ENCODE assay signal across 8 mouse cellular contexts in the genomic region with DNA sequence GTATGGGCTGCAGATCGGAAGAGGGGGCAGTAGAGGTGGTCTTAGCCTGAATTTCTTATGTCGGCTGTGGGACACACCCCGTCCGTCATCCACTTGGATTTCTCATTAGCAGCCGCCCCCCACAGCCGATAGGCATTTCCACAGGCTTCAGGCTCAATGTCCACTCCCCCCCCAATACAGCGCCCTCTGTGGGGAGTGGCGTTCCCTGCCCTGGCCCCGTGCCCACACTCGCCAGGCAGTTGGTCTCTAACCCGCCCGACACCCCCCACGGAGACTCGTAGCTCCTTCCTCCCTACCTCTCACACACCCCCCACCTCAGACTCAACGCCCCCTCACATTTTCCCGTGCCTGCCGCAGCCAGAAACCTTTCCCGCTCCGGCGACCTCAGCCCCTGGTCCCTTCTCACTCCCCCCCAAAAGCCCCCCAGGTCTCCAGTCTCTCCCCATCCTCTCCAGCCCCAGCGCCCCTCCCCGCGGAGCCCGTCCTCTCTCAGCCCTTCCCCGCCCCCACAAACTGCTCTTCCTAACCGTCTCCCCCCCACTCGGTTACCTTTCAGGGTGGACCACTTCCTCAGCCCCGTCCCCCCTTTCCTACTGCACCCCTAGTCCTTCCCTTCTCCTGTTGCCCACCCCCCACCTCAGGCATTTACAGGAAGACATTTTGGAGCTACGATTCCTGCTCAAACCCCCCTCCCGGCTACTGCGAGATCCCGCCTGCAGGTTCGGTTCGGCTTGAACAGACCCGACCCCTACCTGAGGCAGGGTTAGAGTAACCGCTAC. TPM values are rescaled to one million over a fixed set of nuclear protein-coding genes. Genes with fewer than 3 reads are reported as not detected.
DNase-seq lines count a peak whose midpoint lies in the region; ATAC-seq and TF ChIP-seq lines count a peak whose summit lies in the region.

No protein-coding gene starts in this region.

- H3K4me1 ChIP-seq in lung, adult 2 months (ENCODE audit: control insufficient read depth, insufficient read depth, low read length): no peaks in the 10 kb centered on the region
- H3K4me1 ChIP-seq in thymus, adult 2 months (replicated peaks; ENCODE audit: control insufficient read depth, insufficient read depth, low read length): peaks cover 15% of the 10 kb centered on the region

- peak overlapping the region; percentile 67 for H3K4me3 ChIP-seq in layer of hippocampus, adult 2 months
- H3K4me3 ChIP-seq in lung, adult 2 months (replicated peaks; ENCODE audit: extremely low read depth, low read depth, low read length): peak overlapping the region; percentile 99
- peak overlapping the region; percentile 98 for H3K4me3 ChIP-seq in thymus, adult 2 months (ENCODE audit: control insufficient read depth, insufficient read depth, low read length)

- no peak for TF ChIP-seq POLR2A in lung, adult 2 months (IDR thresholded peaks at IDR 0.05; ENCODE audit: borderline replicate concordance, extremely low read depth, low read depth, low read length)
- no peak for TF ChIP-seq POLR2A in thymus, adult 2 months (IDR thresholded peaks at IDR 0.05; ENCODE audit: control insufficient read depth, extremely low read depth, insufficient read depth, low read length, poor library complexity)

- H3K27ac ChIP-seq in layer of hippocampus, adult 2 months: peak overlapping the region; percentile 89
- peak overlapping the region; percentile 76 for H3K27ac ChIP-seq in thymus, adult 2 months (ENCODE audit: control insufficient read depth, insufficient read depth, low read length)

- peak; percentile 68 for TF ChIP-seq CTCF in layer of hippocampus, adult 2 months (conservative IDR thresholded peaks at IDR 0.05)
- TF ChIP-seq CTCF in lung, adult 2 months (IDR thresholded peaks at IDR 0.05; ENCODE audit: insufficient read depth, low read length): no peak
- TF ChIP-seq CTCF in thymus, adult 2 months (IDR thresholded peaks at IDR 0.05; ENCODE audit: borderline replicate concordance, control insufficient read depth, extremely low read depth, insufficient read depth, low read length, poor library complexity): no peak

- no peaks in the 10 kb centered on the region for H3K27me3 ChIP-seq in thymus, adult 2 months (ENCODE audit: control insufficient read depth, insufficient read depth, low read length)

- WGBS in lung, adult 2 months: 37% methylated on average over 35 of the region's 36 CpGs
- WGBS in thymus, adult 2 months: 4% methylated on average over 34 of the region's 36 CpGs

- no peaks in the 10 kb centered on the region; the same call in 1 of the 2 replicates for H3K36me3 ChIP-seq in thymus, adult 2 months (ENCODE audit: control insufficient read depth, insufficient read depth, low read length)

- intact Hi-C loops in heart, postnatal 25 days (cut with DNase I): loop anchor here (10.0 kb wide), 1 partner anchor 144 kb away; the partner anchor contains the start of gene Med12

- peak; percentile 28; the same call in 1 of the 2 replicates for ATAC-seq in erythroblast, adult 5-6 weeks (replicated peaks; ENCODE audit: low FRiP score, poor library complexity, severe bottlenecking)
- 0 out of 2 replicates have a peak, but pooled peaks have one; percentile 33 for ATAC-seq in neutrophil, adult 5-6 weeks (ENCODE audit: extremely low read depth, insufficient number of reproducible peaks, low FRiP score, poor library complexity, severe bottlenecking)

- peak; percentile 2 to 8 for DNase-seq in CD8-positive naive resting alpha-beta T cell, adult 2 months (ENCODE audit: low read depth in 2 of 2, low spot score in 2 of 2)
- DNase-seq in adrenal gland, postnatal 4 days (ENCODE audit: low spot score in 2 of 2): peak; percentile 17 to 27
- peak; percentile 21 for DNase-seq in heart, postnatal 25 days (ENCODE audit: low spot score)
- DNase-seq in layer of hippocampus, adult 2 months (ENCODE audit: low spot score in 2 of 2): peak; percentile 28 to 47
- DNase-seq in lung, adult 2 months: peak; percentile 36
- peak; percentile 48 for DNase-seq in thymus, adult 2 months

RNA-seq across cellular contexts. Expression of gene Zmym3, which starts 1.5 kb away (rescaled TPM):
- 100 to 1,000 TPM; 134 to 141 TPM for total RNA-seq in adrenal gland, postnatal 4 days (2021)
- 35.4 and 42.2 TPM in 2 replicates for total RNA-seq in erythroblast, adult 5-6 weeks (2015; ENCODE audit: low replicate concordance)
- 4.7 and 22.7 TPM in 2 replicates for total RNA-seq in erythroblast, adult 5-6 weeks (2017; ENCODE audit: low replicate concordance)
- total RNA-seq in heart, postnatal 25 days (2021): 10 to 100 TPM; 12.9 to 18.9 TPM
- total RNA-seq in layer of hippocampus, adult 2 months (2021): 100 to 1,000 TPM; 176 to 179 TPM
- 23.6 and 32.8 TPM in 2 replicates for polyA plus RNA-seq in lung, adult 2 months (2012; rRNA removed)
- total RNA-seq in neutrophil, adult 5-6 weeks (2017): 24.4 and 26.3 TPM in 2 replicates
- 51.2 and 54.5 TPM in 2 replicates for polyA plus RNA-seq in thymus, adult 2 months (2012; rRNA removed)

RNA-seq across cellular contexts. Expression of gene Nono, which starts 10.0 kb away (rescaled TPM):
- total RNA-seq in adrenal gland, postnatal 4 days (2021): 100 to 1,000 TPM; 287 to 290 TPM
- 66.0 and 86.1 TPM in 2 replicates for total RNA-seq in erythroblast, adult 5-6 weeks (2015; ENCODE audit: low replicate concordance)
- 111 and 145 TPM in 2 replicates for total RNA-seq in erythroblast, adult 5-6 weeks (2017; ENCODE audit: low replicate concordance)
- total RNA-seq in heart, postnatal 25 days (2021): 10 to 100 TPM; 69.3 to 75.5 TPM
- total RNA-seq in layer of hippocampus, adult 2 months (2021): 100 to 1,000 TPM; 132 to 144 TPM
- polyA plus RNA-seq in lung, adult 2 months (2012; rRNA removed): 57.9 and 96.3 TPM in 2 replicates
- 305 and 325 TPM in 2 replicates for total RNA-seq in neutrophil, adult 5-6 weeks (2017)
- 255 and 269 TPM in 2 replicates for polyA plus RNA-seq in thymus, adult 2 months (2012; rRNA removed)

RNA-seq across cellular contexts. Expression of gene Itgb1bp2, which starts 29.8 kb away (rescaled TPM):
- 10 to 100 TPM in 1 of 2 experiments, 1 to 10 TPM in 1; 8.5 to 18.5 TPM for total RNA-seq in adrenal gland, postnatal 4 days (2021)
- total RNA-seq in erythroblast, adult 5-6 weeks (2015; ENCODE audit: low replicate concordance): 2.3 TPM in 1 of 2 replicates, not detected in the other
- 1.5 and 3.2 TPM in 2 replicates for total RNA-seq in erythroblast, adult 5-6 weeks (2017; ENCODE audit: low replicate concordance)
- 100 to 1,000 TPM; 226 to 255 TPM for total RNA-seq in heart, postnatal 25 days (2021)
- total RNA-seq in layer of hippocampus, adult 2 months (2021): 1 to 10 TPM in 1 of 2 experiments, under 1 TPM in 1; 0.82 to 1.4 TPM
- polyA plus RNA-seq in lung, adult 2 months (2012; rRNA removed): 2.0 and 13.6 TPM in 2 replicates
- 3.3 and 8.8 TPM in 2 replicates for total RNA-seq in neutrophil, adult 5-6 weeks (2017)
- polyA plus RNA-seq in thymus, adult 2 months (2012; rRNA removed): 0.87 and 8.2 TPM in 2 replicates

RNA-seq across cellular contexts. Expression of gene Gjb1, which starts 43.0 kb away (rescaled TPM):
- total RNA-seq in adrenal gland, postnatal 4 days (2021): 10 to 100 TPM in 1 of 2 experiments, 1 to 10 TPM in 1; 6.2 to 43.9 TPM
- not detected in 2 replicates for total RNA-seq in erythroblast, adult 5-6 weeks (2015; ENCODE audit: low replicate concordance)
- not detected in 2 replicates for total RNA-seq in erythroblast, adult 5-6 weeks (2017; ENCODE audit: low replicate concordance)
- total RNA-seq in heart, postnatal 25 days (2021): not detected
- total RNA-seq in layer of hippocampus, adult 2 months (2021): 10 to 100 TPM in 1 of 2 experiments, 1 to 10 TPM in 1; 9.0 to 11.2 TPM
- polyA plus RNA-seq in lung, adult 2 months (2012; rRNA removed): 6.2 and 7.2 TPM in 2 replicates
- not detected in 2 replicates for total RNA-seq in neutrophil, adult 5-6 weeks (2017)
- 0.20 and 2.5 TPM in 2 replicates for polyA plus RNA-seq in thymus, adult 2 months (2012; rRNA removed)

Comparison
In these comparisons a context has a peak if more than half of its experiments do, and no peak if none do; other contexts are left out.
1. Peak in every context shown above with its lines: DNase-seq, ATAC-seq, H3K4me3 ChIP-seq and H3K27ac ChIP-seq.
2. RNA of gene Itgb1bp2, which starts 29.8 kb away (total RNA-seq): 226 to 255 TPM in heart, postnatal 25 days; 8.5 to 18.5 TPM in adrenal gland, postnatal 4 days, 3.3 to 8.8 TPM in neutrophil, adult 5-6 weeks, 1.5 to 3.2 TPM in erythroblast, adult 5-6 weeks and 0.82 to 1.4 TPM in layer of hippocampus, adult 2 months; every median in the first group is over 10 times any median in the second.